Mouse (Mus musculus): ENCODE measurements around the gene Anapc2. TPM values are rescaled to one million over a fixed set of nuclear protein-coding genes. Genes with fewer than 3 reads are reported as not detected.
A peak's percentile ranks its signal among the peaks of the same experiment; 100 is the strongest.

Gene Anapc2
- polyA plus RNA-seq, 1 experiment from 2014 or later, result 89.0 TPM

- H3K4me1 ChIP-seq (ENCODE audit: insufficient read depth, low read depth, low read length), result no peaks in the 10 kb centered on the region; the same call in 1 of the 2 replicates
- no peaks in the 10 kb centered on the region for H3K9me3 ChIP-seq (ENCODE audit: low read length)
- H3K4me3 ChIP-seq (ENCODE audit: low read depth, low read length), result no peak overlapping the region
- no peak overlapping the region for H3K4me2 ChIP-seq (replicated peaks; ENCODE audit: low read depth, low read length)
- TF ChIP-seq CTCF (IDR thresholded peaks at IDR 0.05) (no peak), EP300 (IDR thresholded peaks at IDR 0.05) (no peak)
- 54% methylated on average over 12 of the region's 12 CpGs for WGBS
- H3K9ac ChIP-seq (replicated peaks; ENCODE audit: low read depth), result no peak overlapping the region
- no peaks in the 10 kb centered on the region; the same call in 1 of the 2 replicates for H3K27me3 ChIP-seq (replicated peaks; ENCODE audit: insufficient read depth, low read length)
- no peaks in the 10 kb centered on the region for H3K36me3 ChIP-seq (ENCODE audit: insufficient read depth, low read length)
- DNase-seq (ENCODE audit: low spot score), result no peak
- no peak for ATAC-seq
- H3K27ac ChIP-seq (ENCODE audit: low read length), result no peak overlapping the region
These were observed 41.2 kb upstream of the Anapc2 start for GRCm38 (mm10) chr2:25231038-25231437.

GRCm38 (mm10) chr2:25233421-25233820, 38.9 kb upstream of the Anapc2 start:
- TF ChIP-seq CTCF (IDR thresholded peaks at IDR 0.05), result no peak
- no peak for TF ChIP-seq EP300 (IDR thresholded peaks at IDR 0.05)
- no peak overlapping the region for H3K9ac ChIP-seq (replicated peaks; ENCODE audit: low read depth)
- no peak for ATAC-seq
- H3K36me3 ChIP-seq (ENCODE audit: insufficient read depth, low read length), result no peaks in the 10 kb centered on the region
- H3K9me3 ChIP-seq (ENCODE audit: low read length), result no peaks in the 10 kb centered on the region
- no peak for DNase-seq (ENCODE audit: low spot score)
- no peak overlapping the region for H3K4me2 ChIP-seq (replicated peaks; ENCODE audit: low read depth, low read length)
- H3K4me3 ChIP-seq (ENCODE audit: low read depth, low read length), result no peak overlapping the region
- WGBS, result 71% methylated on average over 4 of the region's 4 CpGs
- H3K27me3 ChIP-seq (replicated peaks; ENCODE audit: insufficient read depth, low read length), result no peaks in the 10 kb centered on the region; the same call in 1 of the 2 replicates
- H3K27ac ChIP-seq (ENCODE audit: low read length), result no peak overlapping the region
- H3K4me1 ChIP-seq (ENCODE audit: insufficient read depth, low read depth, low read length), result no peaks in the 10 kb centered on the region

- no peak for DNase-seq (ENCODE audit: low spot score)
These were observed 38.2 kb upstream of the Anapc2 start, which contains the start of gene Slc34a3 for GRCm38 (mm10) chr2:25234050-25234449. Gene Slc34a3 (minus strand): TSS chr2:25234364.

GRCm38 (mm10) chr2:25234551-25235220, 37.6 kb upstream of the Anapc2 start:
- DNase-seq (ENCODE audit: low spot score) (no peak), ATAC-seq (no peak)
- WGBS, result 42% methylated on average over 5 of the region's 5 CpGs
- Histone ChIP-seq H3K4me3 (ENCODE audit: low read depth, low read length) (no peak overlapping the region), H3K36me3 (ENCODE audit: insufficient read depth, low read length) (no peaks in the 10 kb centered on the region), H3K27ac (ENCODE audit: low read length) (no peak overlapping the region), H3K27me3 (replicated peaks; ENCODE audit: insufficient read depth, low read length) (no peaks in the 10 kb centered on the region; the same call in 1 of the 2 replicates), H3K4me2 (replicated peaks; ENCODE audit: low read depth, low read length) (no peak overlapping the region), H3K9ac (replicated peaks; ENCODE audit: low read depth) (no peak overlapping the region), H3K4me1 (ENCODE audit: insufficient read depth, low read depth, low read length) (no peaks in the 10 kb centered on the region), H3K9me3 (ENCODE audit: low read length) (no peaks in the 10 kb centered on the region)
- TF ChIP-seq CTCF (IDR thresholded peaks at IDR 0.05) (no peak), EP300 (IDR thresholded peaks at IDR 0.05) (no peak)

More at GRCm38 (mm10) chr2:25234050-25234449, 38.2 kb upstream of the Anapc2 start, which contains the start of gene Slc34a3:
- Histone ChIP-seq H3K4me1 (ENCODE audit: insufficient read depth, low read depth, low read length) (no peaks in the 10 kb centered on the region), H3K36me3 (ENCODE audit: insufficient read depth, low read length) (no peaks in the 10 kb centered on the region), H3K27me3 (replicated peaks; ENCODE audit: insufficient read depth, low read length) (no peaks in the 10 kb centered on the region; the same call in 1 of the 2 replicates), H3K27ac (ENCODE audit: low read length) (no peak within 1 kb of the TSS), H3K4me3 (ENCODE audit: low read depth, low read length) (no peak within 1 kb of the TSS), H3K9me3 (ENCODE audit: low read length) (no peaks in the 10 kb centered on the region), H3K9ac (replicated peaks; ENCODE audit: low read depth) (no peak within 1 kb of the TSS), H3K4me2 (replicated peaks; ENCODE audit: low read depth, low read length) (no peak within 1 kb of the TSS)
- TF ChIP-seq EP300 (IDR thresholded peaks at IDR 0.05), result no peak
- no peak for TF ChIP-seq CTCF (IDR thresholded peaks at IDR 0.05)
- 46% methylated on average over 3 of the region's 3 CpGs for WGBS
- ATAC-seq, result no peak

GRCm38 (mm10) chr2:25236614-25237013, 35.7 kb upstream of the Anapc2 start, which contains the start of gene Rnf224:
Gene Rnf224 (minus strand): TSS chr2:25236787.
- Histone ChIP-seq H3K4me3 (ENCODE audit: low read depth, low read length) (no peak within 1 kb of the TSS), H3K36me3 (ENCODE audit: insufficient read depth, low read length) (no peaks in the 10 kb centered on the region), H3K9me3 (ENCODE audit: low read length) (no peaks in the 10 kb centered on the region), H3K27me3 (replicated peaks; ENCODE audit: insufficient read depth, low read length) (peaks cover 3% of the 10 kb centered on the region; the same call in 1 of the 2 replicates), H3K27ac (ENCODE audit: low read length) (peak within 1 kb of the TSS; percentile 69; the same call in 1 of the 2 replicates), H3K9ac (replicated peaks; ENCODE audit: low read depth) (no peak within 1 kb of the TSS), H3K4me1 (ENCODE audit: insufficient read depth, low read depth, low read length) (peaks cover 7% of the 10 kb centered on the region; the same call in 1 of the 2 replicates), H3K4me2 (replicated peaks; ENCODE audit: low read depth, low read length) (no peak within 1 kb of the TSS)
- WGBS, result 21% methylated on average over 8 of the region's 8 CpGs
- no peak for TF ChIP-seq CTCF (IDR thresholded peaks at IDR 0.05)
- TF ChIP-seq EP300 (IDR thresholded peaks at IDR 0.05), result no peak
- no peak for DNase-seq (ENCODE audit: low spot score)
- no peak for ATAC-seq

GRCm38 (mm10) chr2:25237522-25237921, 34.8 kb upstream of the Anapc2 start:
- peak; percentile 56 for ATAC-seq
- H3K27me3 ChIP-seq (replicated peaks; ENCODE audit: insufficient read depth, low read length), result peaks cover 8% of the 10 kb centered on the region; the same call in 1 of the 2 replicates
- H3K27ac ChIP-seq (ENCODE audit: low read length), result peak overlapping the region; percentile 69
- H3K36me3 ChIP-seq (ENCODE audit: insufficient read depth, low read length), result no peaks in the 10 kb centered on the region
- no peak overlapping the region for H3K4me2 ChIP-seq (replicated peaks; ENCODE audit: low read depth, low read length)
- no peak overlapping the region for H3K4me3 ChIP-seq (ENCODE audit: low read depth, low read length)
- no peak overlapping the region for H3K9ac ChIP-seq (replicated peaks; ENCODE audit: low read depth)
- TF ChIP-seq CTCF (IDR thresholded peaks at IDR 0.05), result no peak
- peak; percentile 25; the same call in 1 of the 2 replicates for TF ChIP-seq EP300 (IDR thresholded peaks at IDR 0.05)
- peak; percentile 81 for DNase-seq (ENCODE audit: low spot score)
- 30% methylated on average over 4 of the region's 4 CpGs for WGBS
- no peaks in the 10 kb centered on the region for H3K9me3 ChIP-seq (ENCODE audit: low read length)
- H3K4me1 ChIP-seq (ENCODE audit: insufficient read depth, low read depth, low read length), result peaks cover 11% of the 10 kb centered on the region

Measured in lung, postnatal 0 days (tissue).